Mouse (Mus musculus): ENCODE measurements around the gene Pnkd.
"Not testable (repeated sequence)": the region's sequence is repeated elsewhere in the genome, so short reads cannot be mapped to it uniquely, and the experiment has no call there.

The Pnkd gene

GRCm38 (mm10) chr1:74331046-74331681 is 46.4 kb downstream of the Pnkd start:
- no peak for DNase-seq (ENCODE audit: low spot score)

GRCm38 (mm10) chr1:74332241-74332763 is 47.6 kb downstream of the Pnkd start:
- DNase-seq (ENCODE audit: low spot score): peak; percentile 95

DNA sequence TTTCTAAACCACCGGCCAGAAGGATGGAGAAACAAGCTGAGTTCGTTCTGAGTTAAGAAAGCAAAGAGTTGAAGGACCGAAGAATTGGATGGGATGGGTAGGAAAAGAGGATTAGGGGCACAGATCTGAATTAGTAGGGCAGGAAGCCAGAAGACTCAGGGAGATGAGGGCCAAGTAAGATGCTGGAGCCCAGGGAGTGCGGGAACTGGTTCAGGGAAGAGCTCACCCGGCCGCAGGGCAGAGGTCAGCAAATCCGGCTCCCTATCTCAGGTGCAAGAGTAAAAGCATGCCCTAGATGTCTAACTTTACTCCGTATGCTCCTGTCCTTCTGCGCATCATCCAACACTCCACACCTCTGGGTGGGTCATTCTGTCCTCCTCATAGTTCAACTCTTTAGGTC is 48.2 kb downstream of the Pnkd start:
- no peak for DNase-seq (ENCODE audit: low spot score)

DNA sequence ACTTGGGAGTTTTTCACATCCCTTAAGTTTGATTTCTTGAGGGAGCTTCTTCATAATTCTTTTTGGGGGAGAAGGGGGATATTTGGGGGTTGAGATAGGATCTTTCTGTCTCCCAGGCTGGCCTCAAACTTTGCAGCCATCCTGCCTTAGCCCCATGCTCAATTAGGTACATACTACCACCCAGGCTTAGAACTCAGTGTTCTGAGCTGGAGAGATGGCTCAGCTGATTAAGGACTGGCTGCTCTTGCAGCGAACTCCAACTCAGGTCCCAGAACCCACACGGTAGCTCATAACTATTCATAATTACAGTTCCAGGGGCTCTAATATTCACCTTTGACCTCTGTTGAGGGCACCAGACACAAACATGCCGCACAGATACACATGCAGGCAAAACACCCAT is 49.9 kb downstream of the Pnkd start:
- no peak for DNase-seq (ENCODE audit: low spot score)

GRCm38 (mm10) chr1:74335033-74335432 is 50.3 kb downstream of the Pnkd start:
- no peak for DNase-seq (ENCODE audit: low spot score)

DNA sequence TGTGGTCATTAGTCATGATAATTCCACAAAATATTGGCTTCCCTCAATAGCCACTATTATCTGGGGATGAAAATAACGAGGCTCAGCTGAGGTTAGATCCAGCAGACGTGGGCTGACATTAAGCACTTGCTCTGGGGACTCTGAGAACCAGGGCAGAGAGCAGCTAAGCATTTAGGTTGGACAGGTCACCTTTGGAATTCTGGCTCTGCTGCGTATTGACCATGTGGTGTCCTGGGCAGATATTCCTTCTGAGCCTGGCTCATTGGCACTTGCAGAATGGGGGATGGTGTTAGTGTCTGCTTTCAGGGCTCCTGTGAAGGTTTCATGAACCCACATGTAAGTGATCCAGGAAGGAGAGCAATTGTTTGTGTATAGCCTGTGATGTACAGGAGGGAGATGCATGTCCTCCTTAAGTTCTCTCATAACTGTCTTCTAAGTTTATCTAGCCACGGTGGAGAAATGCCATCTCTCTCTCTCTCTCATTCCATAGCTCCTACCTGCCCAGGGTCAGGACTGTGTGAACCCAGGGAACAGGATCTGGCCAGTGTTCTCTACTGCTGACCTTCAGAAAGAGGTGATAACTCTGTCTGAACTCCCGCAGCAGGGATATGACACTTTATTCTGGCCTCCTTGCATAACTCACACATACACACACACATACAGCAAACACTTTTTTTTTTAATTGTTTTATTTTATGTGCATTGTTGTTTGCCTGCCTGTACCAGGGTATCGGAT is 50.9 kb downstream of the Pnkd start:
- DNase-seq (ENCODE audit: low spot score): no peak

DNA sequence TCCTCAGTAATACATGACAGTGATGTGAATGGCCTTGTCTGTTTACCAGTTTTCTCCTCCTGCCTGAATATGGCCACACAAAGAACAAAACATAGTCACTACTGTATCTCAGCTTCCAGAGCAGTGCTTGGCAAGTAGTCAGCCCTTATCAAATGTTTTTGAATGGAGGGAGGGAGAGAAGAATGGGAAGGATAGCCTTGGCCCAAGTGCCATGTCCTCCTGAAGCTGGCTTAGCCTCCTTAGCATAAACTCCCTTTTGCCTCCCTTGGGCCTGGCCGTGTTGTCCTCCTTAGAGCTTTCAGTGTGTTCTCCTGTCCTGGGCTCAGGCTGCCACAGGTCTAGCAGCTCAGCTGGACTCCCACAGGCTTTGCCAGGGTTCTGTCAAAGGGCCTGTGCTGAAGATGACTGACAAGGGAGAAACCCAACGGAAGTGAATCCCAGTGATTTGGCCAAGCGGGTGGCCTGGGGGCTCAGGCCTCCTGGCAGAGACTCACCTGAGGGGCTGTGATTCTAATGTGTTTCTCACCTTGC is 52.6 kb downstream of the Pnkd start:
- no peak for DNase-seq (ENCODE audit: low spot score)

- DNase-seq (ENCODE audit: low spot score): no peak
Observed at GRCm38 (mm10) chr1:74338013-74338412, 53.3 kb downstream of the Pnkd start.

- DNase-seq (ENCODE audit: low spot score): no peak
Observed at GRCm38 (mm10) chr1:74338626-74339025, 53.9 kb downstream of the Pnkd start.

DNA sequence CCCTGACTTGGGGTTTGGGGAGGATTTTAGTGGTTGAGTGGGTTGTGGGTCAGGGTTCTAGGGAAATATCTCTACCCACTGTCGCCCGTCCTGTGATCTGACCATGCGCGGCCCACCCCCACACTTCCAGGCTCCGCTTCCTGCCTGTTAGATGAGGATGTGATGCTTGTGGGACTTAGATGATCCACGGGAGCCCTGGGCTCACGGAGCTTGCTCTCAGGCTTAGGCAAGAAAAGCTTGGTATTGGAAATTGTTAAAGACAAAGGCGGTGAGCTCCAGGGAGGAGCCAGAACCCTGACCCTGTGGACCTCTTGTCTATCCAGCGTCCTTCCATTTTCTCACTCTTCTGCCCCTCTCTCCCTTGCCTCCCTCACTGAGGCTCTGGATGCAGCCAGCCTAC is 55.2 kb downstream of the Pnkd start:
- DNase-seq (ENCODE audit: low spot score): no peak

DNA sequence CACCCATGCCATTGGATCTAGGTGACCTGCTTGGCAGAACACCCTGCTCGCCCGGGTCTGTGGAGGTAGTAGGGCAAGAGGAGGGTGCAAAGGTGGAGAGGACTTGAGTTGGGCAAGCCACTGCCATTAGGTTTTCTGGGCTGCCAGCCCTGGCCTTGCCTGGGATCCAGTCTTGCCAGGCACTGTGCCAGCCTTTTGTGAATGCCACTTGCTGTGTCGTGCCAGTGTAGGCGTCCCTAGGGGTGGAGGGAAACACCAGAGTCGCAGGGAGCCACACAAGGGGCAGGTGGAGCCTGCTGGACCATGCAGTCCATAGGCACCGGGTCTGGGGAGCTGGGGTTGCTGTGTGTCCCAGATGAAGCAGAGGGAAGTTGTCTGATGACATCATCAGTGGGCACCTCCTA is 55.6 kb downstream of the Pnkd start:
- DNase-seq (ENCODE audit: low spot score): no peak

DNA sequence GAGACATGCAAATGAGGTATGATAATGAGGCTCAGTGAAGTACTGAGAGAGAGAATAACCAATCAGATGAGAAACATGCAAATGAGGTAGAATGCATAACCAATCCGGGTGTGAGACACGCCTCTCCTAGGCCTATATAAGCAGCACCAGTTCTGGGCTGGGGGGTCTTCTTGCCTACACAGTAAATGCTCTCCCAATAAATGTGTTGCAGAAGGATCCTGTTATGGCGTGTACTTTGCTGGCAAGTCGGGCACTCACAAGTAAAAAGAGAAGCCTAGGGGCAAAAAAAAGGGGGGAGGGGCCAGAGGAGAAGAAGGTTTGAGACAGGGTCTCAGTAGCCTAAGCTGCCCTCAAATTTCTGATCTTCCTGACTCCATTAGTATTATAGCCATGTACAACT is 56.3 kb downstream of the Pnkd start:
- DNase-seq (ENCODE audit: low spot score): not testable (repeated sequence)

- no peak for DNase-seq (ENCODE audit: low spot score)
Observed at GRCm38 (mm10) chr1:74341898-74342297, 57.2 kb downstream of the Pnkd start.

DNA sequence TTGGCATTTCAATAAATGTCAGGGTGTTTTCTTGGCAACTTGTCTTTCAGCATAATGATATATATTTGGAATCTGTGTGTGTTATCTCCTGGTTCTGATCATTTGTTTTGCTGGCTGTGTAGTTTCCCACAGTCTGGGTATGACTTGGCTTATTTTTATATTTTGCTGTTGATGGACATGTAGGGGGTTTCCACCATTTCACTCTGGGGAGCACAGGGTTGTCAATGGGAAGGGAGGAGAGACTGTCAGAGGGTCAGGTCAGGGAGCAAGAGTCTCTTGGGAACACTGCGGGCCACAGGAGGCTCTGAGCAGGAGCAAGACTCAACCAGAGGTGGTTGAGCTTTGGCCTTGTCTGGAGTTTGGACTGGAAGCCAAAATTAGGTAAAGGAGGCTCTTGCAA is 57.6 kb downstream of the Pnkd start:
- no peak for DNase-seq (ENCODE audit: low spot score)

DNA sequence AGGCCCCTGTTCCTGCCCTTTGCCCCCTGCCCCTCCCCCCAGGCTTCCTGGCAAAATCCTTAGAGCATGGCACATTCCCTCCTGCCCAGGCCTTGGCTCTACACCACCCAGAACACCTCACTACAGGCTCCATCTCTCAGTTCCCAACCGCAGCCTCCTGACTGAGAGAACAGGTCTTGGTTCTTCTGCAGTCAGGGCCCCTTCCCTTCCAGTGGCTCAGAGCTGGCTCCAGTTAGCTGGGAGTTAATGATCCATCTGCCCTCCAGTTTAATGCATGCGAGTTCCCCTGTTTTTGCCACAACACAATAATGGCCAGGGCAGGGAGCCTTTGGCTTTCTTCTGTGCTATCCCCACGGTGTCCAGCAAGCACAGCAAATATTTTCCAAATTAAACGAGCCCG is 58.4 kb downstream of the Pnkd start:
- no peak for DNase-seq (ENCODE audit: low spot score)

DNA sequence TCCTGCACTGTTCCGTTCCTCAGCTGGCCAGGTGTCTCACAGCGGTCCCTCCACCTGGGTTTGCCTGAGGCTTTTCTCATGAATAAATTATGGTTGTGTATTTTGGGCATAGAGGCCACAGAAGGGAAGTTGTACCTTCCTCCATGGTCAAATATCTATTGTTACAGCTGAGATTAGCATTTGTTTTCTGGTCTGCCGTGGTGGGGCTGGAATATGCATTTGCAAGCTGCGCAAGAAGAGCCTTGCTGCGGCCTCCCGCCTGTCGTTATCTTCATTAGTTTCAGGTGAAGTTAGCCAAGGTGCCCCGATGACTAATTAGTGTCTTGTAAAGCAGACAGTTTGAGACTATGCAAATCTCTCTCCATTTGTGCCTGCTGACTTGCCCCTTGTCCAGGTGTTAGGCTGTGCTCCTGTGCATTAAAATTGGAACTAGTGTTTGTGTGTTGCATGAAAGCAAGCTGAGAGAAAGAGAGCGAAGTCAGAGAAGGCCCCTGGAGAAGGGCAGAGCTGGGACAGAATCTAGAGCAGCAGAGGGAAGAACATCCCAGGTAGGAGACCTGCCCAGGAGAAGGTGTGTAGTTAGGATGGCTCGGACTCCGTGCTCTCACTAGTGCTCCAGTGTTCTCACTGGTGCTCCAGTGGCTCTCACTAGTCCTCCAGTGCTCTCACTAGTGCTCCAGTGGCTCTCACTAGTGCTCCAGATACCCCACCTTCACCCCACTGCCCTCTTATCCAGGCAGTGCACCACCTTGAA is 59.6 kb downstream of the Pnkd start:
- no peak for DNase-seq (ENCODE audit: low spot score)

DNA sequence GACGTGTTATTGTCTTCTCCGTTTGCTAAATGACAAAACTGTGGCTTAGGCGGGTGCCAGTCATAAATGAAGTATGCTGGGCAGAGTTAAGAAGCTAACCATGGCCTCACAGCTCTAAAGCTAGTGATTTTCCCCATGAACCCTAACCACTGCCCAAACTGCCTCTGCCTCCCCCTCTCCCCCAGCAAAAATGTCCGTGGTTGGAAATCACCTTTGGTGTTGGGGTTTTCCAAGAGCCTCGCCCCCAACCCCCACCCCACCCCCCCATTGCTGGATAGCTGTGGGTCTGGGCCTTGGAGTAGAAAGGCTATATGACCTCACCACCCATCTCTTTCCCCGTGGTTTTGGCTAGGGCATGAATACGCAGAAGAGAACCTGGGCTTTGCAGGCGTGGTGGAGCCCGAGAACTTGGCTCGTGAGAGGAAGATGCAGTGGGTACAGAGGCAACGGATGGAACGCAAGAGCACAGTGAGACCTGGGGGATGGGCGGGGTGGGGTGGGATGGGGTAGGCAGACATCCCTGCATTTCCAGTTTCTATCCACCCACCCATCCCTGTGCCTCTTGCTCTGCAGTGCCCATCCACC is 66.5 kb downstream of the Pnkd start:
- DNase-seq (ENCODE audit: low spot score): no peak

DNA sequence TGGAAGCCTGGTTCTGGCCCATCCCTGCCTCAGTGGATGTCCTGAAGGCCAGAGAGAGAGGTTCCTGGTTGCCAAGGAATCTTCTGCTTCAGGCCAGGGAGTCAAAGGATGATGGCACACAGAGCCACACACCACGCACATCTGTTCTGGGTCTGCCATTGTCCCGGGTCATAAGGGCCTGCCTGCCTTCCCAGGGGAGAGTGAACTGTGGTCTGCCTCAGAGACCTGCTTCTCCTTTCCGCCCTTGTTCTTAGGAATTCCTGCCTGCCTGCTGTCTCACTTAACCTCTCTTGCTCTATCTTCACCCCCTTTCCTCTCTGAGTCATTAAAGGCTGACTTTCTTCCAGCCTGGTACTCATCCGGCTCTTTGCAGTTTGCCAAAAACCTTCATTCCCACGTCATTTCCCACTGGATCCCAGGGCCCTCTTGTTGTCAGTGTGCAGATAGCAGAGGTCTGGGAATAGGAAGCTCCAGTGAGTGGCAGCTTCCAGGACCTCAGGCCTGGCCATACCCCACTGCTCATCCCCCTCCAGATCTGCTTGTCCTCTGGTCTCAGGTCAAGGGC is 67.9 kb downstream of the Pnkd start:
- no peak for DNase-seq (ENCODE audit: low spot score)

- DNase-seq (ENCODE audit: low spot score): no peak
Observed at GRCm38 (mm10) chr1:74353453-74354229, 68.9 kb downstream of the Pnkd start.

GRCm38 (mm10) chr1:74357531-74357930 is 72.8 kb downstream of the Pnkd start:
- no peak for DNase-seq (ENCODE audit: low spot score)

DNA sequence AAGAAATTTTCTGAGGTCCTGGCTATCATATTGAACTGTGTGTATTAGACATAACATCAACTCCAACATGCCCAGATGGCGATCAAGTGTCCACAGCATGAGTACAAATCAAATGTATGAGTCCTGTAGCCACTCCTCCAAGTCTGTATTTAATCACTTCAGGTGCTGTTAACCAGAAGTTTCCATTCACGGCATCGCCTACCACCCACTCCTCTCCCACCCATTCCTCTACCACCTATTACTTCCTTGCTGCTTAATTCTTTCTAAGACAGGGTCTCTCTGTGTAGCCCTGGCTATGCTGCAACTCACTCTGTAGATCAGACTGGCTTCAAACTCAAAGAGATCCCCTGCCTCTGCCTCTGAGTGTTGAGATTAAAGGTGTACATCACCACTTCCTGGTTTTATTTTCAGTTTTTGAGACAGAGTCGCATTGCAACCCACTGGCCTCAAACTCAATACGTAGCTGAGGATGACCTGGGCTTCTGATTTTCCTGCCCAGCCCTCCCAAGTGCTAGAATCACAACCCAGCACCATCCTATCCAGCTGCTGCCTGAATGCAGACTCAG is 75.3 kb downstream of the Pnkd start:
- DNase-seq (ENCODE audit: low spot score): no peak

Data from left cerebral cortex, adult 11 months (tissue).